Mouse (Mus musculus) MEL-GATA-1-ER (cell line): ENCODE results near the gene Eml2.

ENCODE experiments used
- DNase-seq: peaks from one replicate; pipeline ENCODE4 v3.0.0-alpha.2; 2012; ENCODE audit warnings: low read depth; ENCODE audit errors: extremely low read depth

Gene Eml2

GRCm38 (mm10) chr7:19229404-19229803 lies 53.2 kb downstream of the Eml2 start:
- no peak for DNase-seq

- DNase-seq = no peak
Observed at GRCm38 (mm10) chr7:19230041-19230580, 53.9 kb downstream of the Eml2 start.

- no peak for DNase-seq
Observed at GRCm38 (mm10) chr7:19230899-19231298, 54.7 kb downstream of the Eml2 start.

GRCm38 (mm10) chr7:19231849-19232248 lies 55.6 kb downstream of the Eml2 start:
- no peak for DNase-seq

GRCm38 (mm10) chr7:19234652-19235051 lies 58.4 kb downstream of the Eml2 start:
- DNase-seq = no peak

- no peak for DNase-seq
Observed at GRCm38 (mm10) chr7:19235092-19235671, 59.0 kb downstream of the Eml2 start.

- DNase-seq = no peak
Observed at GRCm38 (mm10) chr7:19236411-19236810, 60.2 kb downstream of the Eml2 start.

- no peak for DNase-seq
Observed at GRCm38 (mm10) chr7:19238344-19238743, 62.1 kb downstream of the Eml2 start.

- peak; percentile 70 for DNase-seq
Observed at GRCm38 (mm10) chr7:19239423-19239822, 63.2 kb downstream of the Eml2 start.

- no peak for DNase-seq
Observed at GRCm38 (mm10) chr7:19239986-19240385, 63.8 kb downstream of the Eml2 start.

- DNase-seq = no peak
Observed at GRCm38 (mm10) chr7:19240905-19241463, 64.8 kb downstream of the Eml2 start.

- no peak for DNase-seq
Observed at GRCm38 (mm10) chr7:19242005-19242404, 65.8 kb downstream of the Eml2 start.

- DNase-seq = no peak
Observed at GRCm38 (mm10) chr7:19243858-19244257, 67.6 kb downstream of the Eml2 start.

GRCm38 (mm10) chr7:19245083-19245482 lies 68.9 kb downstream of the Eml2 start:
- no peak for DNase-seq

GRCm38 (mm10) chr7:19246855-19247254 lies 70.6 kb downstream of the Eml2 start:
- no peak for DNase-seq

- DNase-seq = no peak
Observed at GRCm38 (mm10) chr7:19247511-19247910, 71.3 kb downstream of the Eml2 start.

GRCm38 (mm10) chr7:19252078-19252477 lies 75.9 kb downstream of the Eml2 start:
- DNase-seq = no peak

GRCm38 (mm10) chr7:19253437-19253836 lies 77.2 kb downstream of the Eml2 start:
- no peak for DNase-seq

GRCm38 (mm10) chr7:19255395-19255794 lies 79.2 kb downstream of the Eml2 start:
- no peak for DNase-seq
